Mouse (Mus musculus) granulocyte monocyte progenitor cell, adult 5-6 weeks (primary cell): ENCODE results near the gene Tmem17. TPM values are rescaled to one million over a fixed set of nuclear protein-coding genes. Genes with fewer than 3 reads are reported as not detected.

Experiments
- ATAC-seq: replicated peaks from 2 replicates; pipeline ENCODE4 v1.8.0; 2016; ENCODE audit warnings: mild to moderate bottlenecking, moderate TSS enrichment, inconsistent platforms; ENCODE audit not compliant: poor library complexity, severe bottlenecking
- total RNA-seq, 2 experiments: library from RNA; stranded (forward) in 1 of 2; stranded (reverse) in 1 of 2; fragments of 200-712, 200-1000 nt in 1 of 2; fragments of >200 nt in 1 of 2; fragmentation: Nextera tagmentation in 1 of 2; gene quantifications; 2 replicates each; pipeline ENCODE4 v1.2.3; 2014 to 2017

The Tmem17 gene
- total RNA-seq, 2 experiments from 2014 or later: 3.1 to 5.1 TPM

GRCm38 (mm10) chr11:22564676-22565075 lies 52.8 kb downstream of the Tmem17 start:
- ATAC-seq: no peak

Other genes with a start within 250 kb of the Tmem17 start
- 4.4 and 9.1 TPM in 2 replicates for gene Ehbp1, start 169.8 kb upstream of the Tmem17 start, total RNA-seq (2014; fragmentation: Nextera tagmentation)
- gene Ehbp1, start 169.8 kb upstream of the Tmem17 start, total RNA-seq (2017): 2.6 and 2.8 TPM in 2 replicates